Mouse (Mus musculus): ENCODE measurements around the gene Zbtb9.

The Zbtb9 gene

DNA sequence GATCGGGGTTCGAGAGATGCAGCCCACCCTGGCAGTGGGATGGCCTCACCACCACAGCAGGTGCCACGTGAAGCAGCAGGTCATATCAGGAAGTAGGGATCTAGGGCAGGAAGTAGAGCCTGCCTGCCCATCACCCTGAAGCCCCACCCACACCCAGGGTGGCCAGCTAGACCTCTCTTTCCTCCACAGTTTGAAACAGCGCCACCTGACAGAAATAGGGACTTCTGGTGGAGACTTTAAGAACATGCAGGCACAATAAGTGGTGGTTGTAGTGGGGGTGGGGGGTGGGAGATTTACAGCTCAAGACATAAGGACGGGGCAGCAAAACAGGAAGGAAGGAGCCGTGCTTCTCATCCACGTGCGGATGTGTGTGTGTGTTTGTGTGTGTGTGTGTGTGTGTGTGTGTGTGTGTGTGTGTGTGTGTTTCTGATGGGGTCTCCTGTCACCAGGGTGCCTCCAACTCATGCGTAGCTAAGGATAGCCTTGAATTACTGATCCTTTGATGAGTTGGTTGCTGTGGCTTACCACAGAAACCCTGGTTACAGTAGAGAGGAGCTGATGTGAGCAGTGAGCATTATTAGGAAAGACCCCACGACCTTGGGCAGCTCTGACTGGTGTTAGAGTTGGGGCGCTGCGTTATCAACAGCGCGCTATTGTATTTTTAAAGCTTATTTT lies 39.2 kb downstream of the Zbtb9 start:
- DNase-seq (ENCODE audit: low read depth, low spot score), result peak; percentile 67

DNA sequence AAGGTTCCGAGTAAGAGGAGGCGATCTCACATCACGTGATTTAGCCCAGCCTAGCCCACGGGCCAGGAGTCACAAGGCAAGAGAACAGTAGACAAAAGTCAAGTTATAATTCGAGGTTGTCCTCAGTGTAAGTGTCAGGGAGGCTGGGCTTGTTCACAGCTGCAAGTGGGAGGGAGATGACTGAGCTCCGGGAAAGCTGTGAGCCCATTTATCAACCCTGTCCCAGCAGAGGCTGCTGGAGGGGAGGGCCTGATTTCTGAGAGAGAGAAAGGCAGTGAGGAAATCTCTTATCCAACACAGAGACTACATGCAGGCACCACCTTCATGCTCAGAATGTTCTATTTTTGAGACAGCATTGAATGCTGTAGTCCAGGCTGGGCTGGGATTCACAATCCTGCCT lies 39.9 kb downstream of the Zbtb9 start:
- peak; percentile 92 for DNase-seq (ENCODE audit: low read depth, low spot score)

DNA sequence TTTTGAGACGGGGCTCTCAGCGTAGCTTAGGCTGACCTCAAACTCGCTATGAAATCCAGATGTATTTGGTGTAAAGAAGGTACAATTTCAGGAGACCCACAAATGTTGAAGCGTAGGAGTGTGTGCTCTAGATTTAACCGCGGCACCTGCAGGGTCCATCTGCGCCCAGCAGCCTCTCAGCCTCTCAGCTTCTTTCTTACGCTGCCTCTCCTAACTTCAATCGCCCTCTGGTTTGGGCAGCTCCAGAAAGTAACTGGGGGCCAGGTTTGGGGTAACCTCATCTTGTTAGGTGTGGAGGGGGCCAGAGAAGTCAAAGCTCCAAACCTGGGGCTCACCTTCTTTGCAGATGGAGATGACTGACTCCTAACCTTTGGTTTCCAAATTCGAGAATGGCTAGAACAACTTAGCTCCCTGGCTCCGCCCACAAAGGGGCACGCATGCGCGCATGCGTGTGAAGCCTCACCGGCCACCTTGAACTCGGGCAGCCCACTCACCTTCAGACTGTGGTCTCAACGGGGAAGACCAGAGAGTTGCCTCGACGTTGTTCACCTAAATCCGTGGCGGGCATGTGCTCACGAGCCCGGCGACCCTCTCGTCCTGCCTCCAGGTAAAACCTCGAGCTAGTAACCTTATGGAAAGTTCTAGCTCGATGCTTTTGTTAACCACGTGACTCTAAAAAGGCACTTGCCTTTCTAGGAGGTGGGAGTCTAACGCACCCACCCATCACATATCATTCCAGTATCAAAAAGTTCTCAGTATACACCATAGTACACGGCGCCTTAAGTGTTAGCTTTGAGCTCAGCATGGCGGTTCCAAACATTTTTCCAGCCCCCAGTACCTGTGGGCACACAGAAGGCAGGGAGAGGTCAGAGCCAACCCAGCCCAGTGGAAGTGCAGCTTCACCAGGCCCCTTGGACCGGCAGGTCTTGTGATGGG lies 44.9 kb downstream of the Zbtb9 start:
- DNase-seq (ENCODE audit: low read depth, low spot score), result peak; percentile 90

DNA sequence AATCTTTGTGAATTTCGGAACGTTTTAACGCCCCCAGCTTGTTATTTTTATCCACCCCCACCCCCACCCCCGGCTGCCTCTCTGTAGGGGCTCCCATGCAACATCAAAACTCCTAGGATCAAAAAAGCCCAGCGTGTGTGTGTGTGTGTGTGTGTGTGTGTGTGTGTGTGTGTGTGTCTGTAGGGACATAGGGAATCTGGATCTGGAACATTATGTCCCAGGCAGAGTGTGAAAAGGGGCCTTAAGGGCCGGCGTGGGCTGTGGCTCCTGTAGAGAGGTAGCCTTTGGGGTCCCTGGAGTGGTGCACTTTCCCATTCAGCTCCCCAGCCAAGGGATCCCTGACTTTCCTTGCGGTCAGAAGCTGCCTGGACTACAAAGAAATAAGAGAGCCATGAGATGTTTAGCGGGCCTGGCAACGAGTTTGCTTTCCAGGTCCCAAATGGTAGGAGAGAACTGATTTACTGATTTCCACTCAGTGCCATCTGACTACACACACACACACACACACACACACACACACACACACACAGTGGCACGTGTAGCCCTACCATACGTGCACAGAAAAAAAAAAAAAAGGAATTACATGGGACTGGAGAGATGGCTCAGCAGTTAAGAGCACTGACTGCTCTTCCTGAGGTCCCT lies 45.7 kb downstream of the Zbtb9 start:
- peak; percentile 69 for DNase-seq (ENCODE audit: low read depth, low spot score)

DNA sequence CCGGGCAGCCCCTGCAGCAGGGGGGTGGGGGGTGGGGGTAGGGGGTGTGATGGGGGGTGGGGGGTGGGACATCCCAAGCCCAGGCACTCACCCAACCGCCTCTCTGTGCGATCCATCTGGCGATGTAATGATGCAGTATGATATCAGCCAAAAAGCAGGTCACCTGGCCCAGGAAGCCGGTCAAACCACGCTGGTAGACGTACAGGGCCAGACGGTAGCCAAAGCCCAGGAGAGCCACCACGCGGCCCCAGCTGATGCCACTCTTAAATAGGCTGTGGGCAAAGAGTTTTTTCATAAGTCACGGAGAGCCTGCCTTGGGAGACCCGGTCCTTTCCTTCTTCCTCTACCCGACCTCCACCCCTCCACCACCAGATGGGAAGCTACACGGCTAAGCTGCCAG lies 48.1 kb downstream of the Zbtb9 start:
- DNase-seq (ENCODE audit: low read depth, low spot score), result peak; percentile 88

DNA sequence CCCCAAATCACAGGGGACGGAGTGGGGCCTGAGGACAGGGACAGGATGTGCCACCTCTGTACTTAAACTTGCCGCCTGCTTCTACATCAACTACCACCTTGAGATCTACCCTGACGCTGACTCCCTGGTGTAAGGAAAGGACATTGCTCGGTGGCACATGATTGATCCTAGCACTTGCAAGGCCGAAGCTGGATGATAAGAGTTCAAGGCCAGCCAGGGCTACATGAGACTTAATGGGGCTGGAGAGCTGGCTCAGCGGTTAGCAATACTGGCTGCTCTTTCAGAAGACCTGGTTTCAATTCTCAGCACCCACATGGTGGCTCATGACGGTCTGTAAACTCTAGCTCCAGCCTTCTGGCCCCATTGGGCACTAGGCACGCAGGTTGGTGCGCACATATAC lies 48.8 kb downstream of the Zbtb9 start:
- DNase-seq (ENCODE audit: low read depth, low spot score), result no peak

DNA sequence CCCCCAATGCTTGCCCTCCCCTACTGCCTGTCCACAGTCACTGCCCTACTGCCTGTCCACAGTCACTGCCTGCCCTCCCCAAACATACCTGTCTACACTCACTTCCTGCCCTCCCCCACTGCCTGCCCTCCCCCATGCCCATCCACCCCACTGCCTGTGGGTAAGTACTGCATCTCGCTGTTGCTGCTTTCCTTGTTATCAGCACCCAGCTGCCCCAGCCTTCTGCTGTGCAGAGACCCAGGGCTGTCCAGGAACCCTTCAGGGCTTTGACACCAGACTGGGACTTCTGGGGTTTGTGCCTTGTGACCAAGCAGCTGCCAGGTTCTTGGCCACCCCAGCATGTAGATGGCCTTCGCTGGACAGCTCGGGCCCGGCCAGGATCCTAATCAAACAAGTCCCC lies 50.4 kb downstream of the Zbtb9 start:
- no peak for DNase-seq (ENCODE audit: low read depth, low spot score)

DNA sequence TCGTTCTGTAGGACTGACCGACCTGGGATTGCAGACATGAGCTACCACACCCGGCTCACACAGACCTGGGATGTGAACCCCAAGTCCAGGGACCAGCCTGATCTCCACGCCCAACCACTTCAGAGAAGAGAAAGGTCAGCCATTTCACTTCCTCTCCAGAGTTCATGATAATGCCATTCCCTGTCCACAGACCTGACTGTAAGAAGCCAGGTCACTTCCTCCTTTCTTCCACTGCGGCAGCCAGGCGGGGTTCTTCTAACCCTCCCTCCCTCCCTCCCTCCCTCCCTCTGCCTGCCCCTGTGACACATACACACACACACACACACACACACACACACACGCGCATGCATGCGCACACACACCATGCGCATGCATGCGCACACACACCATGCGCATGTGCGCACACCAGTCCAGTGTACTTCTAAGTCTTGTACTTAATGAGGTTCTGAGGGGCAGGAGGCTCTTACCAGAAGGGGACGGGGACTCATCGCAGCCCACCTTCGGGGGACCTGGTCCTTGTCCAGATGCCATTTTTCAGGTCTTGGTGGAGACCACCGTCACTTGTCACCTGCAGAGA lies 52.4 kb downstream of the Zbtb9 start:
- DNase-seq (ENCODE audit: low read depth, low spot score), result no peak

DNA sequence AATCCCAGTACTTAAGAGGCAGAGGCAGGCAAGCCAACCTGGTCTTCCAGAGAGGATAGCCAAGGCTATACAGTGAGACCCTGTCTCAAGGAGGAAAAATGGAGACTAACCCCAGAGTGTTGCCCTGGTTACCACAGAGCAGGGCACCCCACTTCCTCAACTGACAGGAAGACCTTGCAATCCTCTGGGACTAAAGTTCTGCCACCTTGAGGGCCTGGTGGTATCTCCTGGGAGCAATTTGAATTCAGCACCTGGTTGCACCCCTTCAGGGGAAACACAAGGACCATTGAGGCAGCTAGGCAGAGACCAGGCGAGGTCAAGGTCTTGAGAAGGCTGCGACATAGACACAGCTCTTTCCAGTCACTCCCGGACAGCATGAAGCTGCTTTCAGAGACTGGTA lies 53.0 kb downstream of the Zbtb9 start:
- no peak for DNase-seq (ENCODE audit: low read depth, low spot score)

DNA sequence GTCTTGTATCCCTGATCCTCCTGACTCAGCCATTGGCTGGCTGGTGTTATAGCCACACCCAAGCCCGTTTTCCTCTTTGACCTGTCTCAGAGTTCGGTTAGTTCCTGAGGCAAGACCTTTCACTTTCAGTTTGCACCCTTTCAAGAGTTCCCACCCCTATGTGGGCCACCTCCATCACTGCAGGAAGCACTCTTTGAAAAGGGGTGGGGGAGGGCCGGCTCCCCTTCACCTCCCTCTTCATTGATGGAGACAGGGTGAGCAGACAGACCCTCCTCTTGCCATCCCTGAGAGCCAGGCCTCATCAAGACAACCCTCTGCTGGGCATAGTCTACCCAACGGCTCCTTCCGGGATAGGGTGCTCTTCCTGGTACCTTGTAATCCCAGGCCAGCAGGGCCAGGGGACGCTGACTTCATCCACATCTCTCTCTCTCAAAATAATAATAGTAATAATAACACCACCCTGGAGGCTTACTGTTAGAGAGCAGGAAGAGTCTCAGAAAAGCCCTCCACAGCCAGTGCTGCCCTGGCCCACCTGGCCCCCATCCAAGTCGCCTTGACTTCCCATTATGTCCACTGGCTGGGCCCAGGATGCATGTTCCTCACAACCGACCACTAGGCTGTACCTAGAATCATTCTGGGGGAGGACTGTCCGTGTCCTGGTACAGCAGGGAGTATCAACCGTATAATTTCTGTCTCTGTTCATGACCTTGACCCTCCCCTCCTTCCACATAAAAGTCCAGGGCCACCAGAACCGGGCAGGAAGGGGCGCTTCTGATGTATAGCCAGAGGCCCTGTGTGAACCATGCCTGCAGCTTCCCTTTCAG lies 54.7 kb downstream of the Zbtb9 start:
- peak; percentile 39 for DNase-seq (ENCODE audit: low read depth, low spot score)

DNA sequence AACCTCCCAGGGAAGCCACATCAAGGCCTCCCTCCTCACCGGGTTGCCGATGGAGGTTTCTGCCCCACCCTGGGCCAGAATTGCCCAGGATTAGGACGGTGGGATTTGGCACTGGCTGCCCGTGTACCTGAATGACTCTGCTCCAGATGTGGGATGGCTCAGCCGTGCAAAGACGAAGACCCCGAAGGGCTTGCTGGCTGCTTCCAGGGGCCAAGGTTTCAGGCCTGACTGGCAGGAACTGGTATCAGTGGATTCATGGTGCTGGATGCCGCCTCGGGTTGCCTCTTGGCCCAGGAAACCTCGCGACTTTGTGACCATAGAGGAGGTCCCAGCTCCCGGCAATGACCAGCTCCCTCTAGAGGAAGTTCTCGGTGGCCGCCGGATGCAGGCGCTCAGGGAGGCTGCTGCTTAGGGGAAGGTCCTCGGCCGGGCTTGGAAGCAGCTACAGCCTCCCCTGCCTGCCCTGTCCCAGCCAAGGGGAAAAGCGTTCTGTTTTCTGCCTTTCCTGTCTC lies 55.4 kb downstream of the Zbtb9 start:
- peak; percentile 95 for DNase-seq (ENCODE audit: low read depth, low spot score)

DNA sequence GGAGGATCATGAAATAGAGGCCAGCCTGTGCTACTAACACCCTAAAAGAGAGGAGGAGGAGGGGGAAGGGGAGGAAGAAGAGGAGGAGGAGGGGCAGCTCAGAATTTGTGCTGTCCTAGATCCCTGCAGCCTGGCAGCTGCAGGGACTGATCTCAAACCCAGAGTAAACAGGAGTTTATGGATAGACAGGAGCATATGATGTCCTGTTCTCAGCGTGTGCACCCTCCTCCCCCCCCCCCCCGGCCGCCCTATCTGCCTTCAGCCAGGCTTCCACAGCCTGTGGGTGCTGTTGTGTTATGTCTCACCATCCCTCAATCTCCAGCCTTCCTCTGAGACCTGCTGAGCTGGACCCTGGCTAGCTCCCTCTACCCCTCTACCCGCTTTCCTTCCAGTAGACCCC lies 55.9 kb downstream of the Zbtb9 start, which contains the start of gene Bak1:
Bak1 (minus strand) TSS at position 101 of the 400 bp plus-strand sequence.
- no peak for DNase-seq (ENCODE audit: low read depth, low spot score)

DNA sequence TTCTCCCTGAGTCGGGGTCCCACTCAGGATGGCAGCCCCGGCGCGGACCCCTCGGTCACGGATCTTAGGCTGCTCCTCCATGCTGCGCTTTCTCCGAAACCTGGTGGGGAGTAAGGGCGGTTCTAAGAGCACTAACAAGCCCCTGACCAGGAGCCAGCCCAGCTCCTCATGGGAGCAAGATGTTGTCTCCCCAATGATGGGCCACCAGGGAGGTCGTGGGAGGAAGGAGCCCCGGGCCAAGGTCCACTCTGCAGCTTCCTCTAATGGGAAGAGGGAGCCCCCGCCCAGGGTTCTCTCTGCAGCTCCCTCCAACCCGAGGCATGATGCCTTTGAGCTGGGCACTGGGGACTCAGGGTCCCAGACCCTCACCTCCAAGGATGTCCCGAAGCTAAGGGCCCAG lies 56.5 kb downstream of the Zbtb9 start:
- no peak for DNase-seq (ENCODE audit: low read depth, low spot score)

DNA sequence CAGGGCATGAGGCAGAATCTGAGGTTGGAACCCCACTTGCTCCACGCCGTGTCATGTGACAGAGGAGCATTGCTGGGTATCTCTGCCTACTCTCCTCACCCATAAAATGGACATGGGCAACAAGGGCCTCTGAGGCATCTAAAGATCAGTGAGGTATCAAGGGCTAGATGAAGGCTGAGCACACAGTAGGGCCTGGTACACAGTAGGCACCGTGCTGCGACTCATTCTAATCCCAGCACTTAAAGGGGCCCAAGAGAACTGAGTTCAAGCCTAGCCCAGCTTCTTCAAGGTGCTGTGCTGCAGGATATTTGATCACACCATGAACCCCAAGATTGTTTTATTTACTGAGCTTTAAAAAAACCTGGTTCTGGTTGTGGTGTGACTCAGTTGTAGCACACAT lies 57.9 kb downstream of the Zbtb9 start:
- no peak for DNase-seq (ENCODE audit: low read depth, low spot score)

DNA sequence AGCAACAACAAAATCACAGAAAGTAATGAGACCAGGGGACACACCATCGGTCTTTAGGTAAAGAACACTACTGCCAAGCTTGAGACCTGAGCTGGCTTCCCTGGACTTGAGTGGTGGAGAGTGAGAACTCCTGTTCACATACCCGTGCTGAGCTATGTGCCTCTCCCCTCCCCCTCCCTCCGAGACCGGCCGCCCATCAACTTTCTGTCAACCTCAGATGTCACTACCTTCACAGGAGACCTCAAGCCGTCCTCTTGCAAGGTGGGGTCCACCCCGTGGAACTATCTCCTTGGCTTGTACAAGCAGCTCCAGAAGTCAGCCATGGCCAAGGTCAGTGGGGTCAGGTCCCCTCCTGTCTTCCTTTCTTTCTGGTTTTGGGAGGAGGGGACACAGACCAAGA lies 59.4 kb downstream of the Zbtb9 start:
- no peak for DNase-seq (ENCODE audit: low read depth, low spot score)

DNA sequence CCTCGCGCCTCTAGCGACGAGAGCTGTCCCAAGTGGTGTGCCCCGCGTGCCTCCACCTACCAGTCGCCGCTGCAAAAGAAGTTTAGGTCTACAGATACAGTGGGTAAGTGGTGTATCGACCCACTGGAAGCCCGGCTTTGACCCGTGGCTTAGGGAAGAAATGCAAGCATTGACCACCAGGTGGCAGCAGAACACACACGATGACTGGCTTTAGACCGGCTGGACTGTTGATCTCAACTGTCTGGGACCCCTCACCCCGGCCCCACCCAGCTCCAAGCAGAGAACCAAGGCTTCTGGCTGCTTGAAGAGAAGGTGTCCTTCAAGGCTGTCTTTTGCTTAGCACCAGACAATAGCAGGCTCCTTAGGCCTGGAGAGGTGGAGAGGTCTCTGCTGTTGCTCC lies 59.9 kb downstream of the Zbtb9 start:
- DNase-seq (ENCODE audit: low read depth, low spot score), result peak; percentile 82

DNA sequence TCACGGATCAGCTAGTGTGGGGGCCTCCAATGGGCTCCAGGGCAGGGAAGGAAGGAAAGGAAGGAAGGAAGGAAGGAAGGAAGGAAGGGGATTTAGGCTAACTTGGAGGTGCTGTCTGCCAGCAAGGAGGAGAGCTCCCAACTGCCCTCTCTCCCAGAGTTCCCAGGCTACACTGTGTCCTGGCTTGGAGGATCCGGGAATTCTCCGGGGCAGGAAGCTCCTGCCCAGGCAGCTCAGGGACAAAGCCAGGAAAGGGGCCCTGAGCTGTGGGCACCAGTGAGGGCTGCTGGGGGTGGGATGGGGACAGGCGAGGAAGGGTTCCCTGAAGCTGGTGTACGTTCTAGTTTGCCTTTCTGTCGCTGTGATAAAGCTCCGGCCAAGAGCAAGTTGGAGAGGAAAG lies 63.5 kb downstream of the Zbtb9 start:
- DNase-seq (ENCODE audit: low read depth, low spot score), result no peak

DNA sequence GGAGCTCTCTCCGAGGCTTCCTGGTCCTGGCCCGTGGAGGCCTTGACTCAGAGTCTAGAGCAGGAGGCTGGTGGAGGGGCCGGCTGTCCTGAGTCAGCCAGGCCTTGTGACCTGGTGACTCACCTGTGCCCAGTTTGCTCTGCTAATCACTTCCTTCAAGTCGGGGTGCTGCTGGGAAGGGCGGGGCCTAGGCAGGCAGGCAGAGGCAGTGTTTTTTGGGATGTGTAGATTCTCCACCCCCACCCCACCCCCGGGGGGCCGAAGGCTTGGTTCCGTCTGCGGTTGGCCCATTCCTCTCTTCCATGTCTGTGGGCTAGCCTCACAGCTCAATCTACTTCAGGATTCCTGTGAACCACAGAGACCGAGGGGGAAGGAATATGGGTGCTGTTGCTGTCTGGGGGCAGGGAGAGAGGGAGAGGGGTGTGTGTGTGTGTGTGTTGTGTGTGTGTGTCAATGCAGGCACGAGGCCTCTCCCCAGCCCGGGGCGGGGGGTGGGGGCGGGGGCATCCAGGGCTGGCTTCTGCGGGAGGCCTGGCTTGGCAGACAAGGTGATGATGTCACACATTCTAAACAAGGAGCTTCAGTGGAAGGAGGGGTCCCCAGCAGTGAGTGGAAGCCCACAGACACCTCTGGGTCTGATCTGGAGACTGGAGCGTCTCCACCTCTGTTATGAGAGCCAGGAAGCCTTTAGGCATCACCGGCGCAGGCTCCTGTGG lies 65.5 kb downstream of the Zbtb9 start:
- DNase-seq (ENCODE audit: low read depth, low spot score), result peak; percentile 39

DNA sequence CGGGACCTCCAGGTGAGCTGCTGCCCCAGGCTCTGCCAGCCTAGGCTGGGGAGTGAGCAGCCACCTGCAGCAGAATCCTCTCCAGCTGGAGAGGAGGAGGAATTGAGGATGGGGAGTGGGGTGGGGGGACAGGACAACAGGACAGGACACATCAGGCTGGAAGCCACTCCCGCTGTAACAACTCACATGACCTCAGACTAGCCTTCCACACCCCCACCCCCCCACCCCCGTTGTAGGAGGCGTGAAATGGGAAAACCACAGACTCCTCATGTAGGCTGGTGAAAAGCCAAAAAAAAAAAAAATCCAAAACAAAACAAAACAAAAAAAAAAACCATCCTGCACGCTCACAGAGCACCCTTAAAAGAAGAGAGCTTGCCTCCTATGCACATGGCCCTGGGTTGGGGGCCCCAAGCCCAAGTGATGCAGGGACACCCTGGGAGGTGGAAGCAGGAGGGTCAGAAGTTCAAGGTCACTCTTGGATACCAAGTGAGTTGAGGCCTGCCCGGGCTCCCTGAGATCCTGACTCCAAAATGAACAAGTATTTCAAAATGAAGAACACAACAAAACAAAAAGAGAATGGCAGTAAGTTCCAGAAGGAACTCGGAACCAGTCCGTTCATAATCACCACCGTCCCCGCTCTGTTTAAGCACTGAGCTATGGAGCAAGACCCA lies 66.6 kb downstream of the Zbtb9 start:
- DNase-seq (ENCODE audit: low read depth, low spot score), result no peak
